Mouse (Mus musculus): ENCODE data around the gene Bst2.

Bst2 gene

DNA sequence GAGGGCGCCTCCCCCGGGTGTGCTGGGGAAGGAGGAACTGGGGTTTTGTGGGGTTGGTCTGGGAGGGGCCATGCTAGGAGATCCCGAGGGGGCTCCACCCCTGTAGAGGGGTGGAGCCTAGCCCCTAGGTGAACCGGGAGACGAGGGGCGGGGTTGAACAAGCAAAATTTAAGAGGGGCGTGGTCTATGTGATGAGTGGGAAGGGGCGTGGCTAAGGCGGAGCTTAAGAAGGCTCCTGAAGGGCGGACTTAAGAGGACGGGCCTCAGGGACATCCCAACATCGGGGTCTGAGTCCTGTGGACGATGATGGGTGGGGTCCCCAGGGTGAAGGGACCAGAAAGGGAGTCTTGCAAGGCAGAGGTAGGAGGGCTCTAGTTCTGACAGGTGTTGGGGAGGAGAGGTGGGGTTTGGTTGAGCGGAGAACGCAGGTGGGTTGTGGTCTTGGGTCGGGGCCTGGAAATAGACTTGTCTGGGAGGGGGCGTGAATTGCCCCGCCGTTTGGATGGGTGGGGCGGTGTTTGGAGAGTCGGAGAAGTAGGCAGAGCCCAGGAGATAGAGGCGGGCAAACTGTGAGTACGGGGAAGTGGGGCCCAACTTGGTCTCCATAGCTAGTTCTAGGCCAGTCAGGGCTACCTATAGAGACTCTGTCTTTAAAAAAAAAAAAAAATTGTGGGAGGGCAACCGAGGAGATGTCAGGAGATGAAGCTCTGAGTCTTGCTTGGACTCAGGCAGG lies 21.9 kb upstream of the Bst2 start:
- peak in 1 of 2 experiments; percentile 41 for DNase-seq

GRCm38 (mm10) chr8:71558071-71558957 lies 21.1 kb upstream of the Bst2 start, which contains the start of gene Tmem221:
Tmem221 (minus strand) TSS chr8:71558871.
- DNase-seq = no peak

GRCm38 (mm10) chr8:71554644-71555043 lies 17.4 kb upstream of the Bst2 start:
- DNase-seq = no peak

DNA sequence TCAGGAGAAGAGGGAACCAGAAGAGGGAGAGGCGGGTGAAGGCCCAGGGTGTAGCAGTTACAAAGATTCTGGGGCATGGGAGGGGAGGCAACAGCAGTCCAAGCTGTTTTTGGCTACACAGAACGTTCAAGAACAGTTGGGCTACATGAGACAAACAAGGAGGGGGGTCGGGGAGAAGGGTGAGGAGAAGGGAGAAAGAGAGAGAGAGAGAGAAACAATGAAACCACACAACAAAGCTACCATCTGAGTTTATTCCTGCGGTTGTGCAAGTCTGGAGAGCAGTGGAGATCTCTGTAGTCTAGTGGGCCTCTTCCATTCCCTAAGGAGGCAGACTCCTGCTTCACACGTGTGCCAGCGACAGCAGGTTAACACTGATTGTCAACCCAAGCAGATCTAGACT lies 16.7 kb upstream of the Bst2 start:
- no peak for DNase-seq

- no peak for DNase-seq
Measured at GRCm38 (mm10) chr8:71552770-71553169, 15.5 kb upstream of the Bst2 start.

- DNase-seq = no peak
Measured at GRCm38 (mm10) chr8:71550754-71551153, 13.5 kb upstream of the Bst2 start.

DNA sequence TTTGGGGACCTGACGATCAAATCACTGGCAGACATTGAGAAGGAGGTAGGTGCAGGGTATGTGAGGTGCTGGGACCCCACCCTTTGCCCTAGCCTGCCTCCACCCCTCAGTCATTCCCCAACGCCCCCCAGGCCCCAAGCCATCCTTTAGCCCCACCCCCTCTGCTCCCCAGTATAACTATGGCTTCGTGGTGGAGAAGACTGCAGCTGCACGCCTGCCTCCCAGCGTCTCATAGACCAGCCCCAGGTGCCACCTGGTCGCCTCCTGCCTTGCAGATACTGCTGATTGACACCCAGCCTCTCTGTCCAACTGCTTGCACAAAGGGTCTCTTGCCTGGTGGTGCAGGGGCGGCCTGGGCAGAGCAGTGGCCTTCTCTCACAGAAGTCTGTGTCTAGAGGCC lies 10.3 kb upstream of the Bst2 start:
- DNase-seq = no peak

DNA sequence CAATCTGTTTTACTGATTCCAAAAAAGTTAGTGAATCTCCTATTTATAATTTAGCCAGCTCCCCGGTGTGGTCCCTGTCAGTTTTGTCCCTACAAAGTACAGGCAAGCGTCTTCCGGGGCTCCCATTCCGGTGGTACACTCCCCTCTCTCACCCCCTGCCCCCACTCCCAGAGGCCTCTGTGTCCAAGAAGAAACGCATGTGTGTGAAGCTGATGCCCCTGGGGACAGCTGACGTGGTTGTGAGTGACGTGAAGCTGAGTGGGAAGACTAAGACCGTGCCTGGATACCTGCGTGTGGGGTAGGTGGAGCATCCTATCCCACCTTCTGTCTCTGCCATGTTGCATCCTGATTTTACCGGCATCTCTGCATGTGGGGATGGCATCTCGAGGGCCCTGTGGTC lies 7.8 kb upstream of the Bst2 start:
- DNase-seq = no peak

DNA sequence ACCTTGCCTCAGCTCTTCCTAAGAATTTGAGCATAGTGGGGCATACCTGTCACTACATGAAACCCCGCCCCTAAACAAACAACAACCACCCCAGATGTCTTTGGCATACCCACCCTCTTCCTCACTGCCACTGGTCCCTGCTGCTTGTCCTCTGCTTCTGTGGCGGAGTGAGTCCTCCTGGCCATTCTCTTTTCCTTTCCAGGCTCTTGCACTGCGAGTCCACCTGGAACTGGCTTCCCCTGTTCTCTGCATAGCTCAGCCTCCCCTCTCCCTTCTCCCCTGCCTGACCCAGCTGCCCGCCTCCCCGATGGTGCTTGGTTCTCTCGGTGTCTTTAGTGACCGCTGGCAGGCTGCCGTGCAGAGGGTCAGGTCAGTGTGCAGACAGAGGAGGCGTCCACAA lies 6.5 kb upstream of the Bst2 start:
- DNase-seq = no peak

DNA sequence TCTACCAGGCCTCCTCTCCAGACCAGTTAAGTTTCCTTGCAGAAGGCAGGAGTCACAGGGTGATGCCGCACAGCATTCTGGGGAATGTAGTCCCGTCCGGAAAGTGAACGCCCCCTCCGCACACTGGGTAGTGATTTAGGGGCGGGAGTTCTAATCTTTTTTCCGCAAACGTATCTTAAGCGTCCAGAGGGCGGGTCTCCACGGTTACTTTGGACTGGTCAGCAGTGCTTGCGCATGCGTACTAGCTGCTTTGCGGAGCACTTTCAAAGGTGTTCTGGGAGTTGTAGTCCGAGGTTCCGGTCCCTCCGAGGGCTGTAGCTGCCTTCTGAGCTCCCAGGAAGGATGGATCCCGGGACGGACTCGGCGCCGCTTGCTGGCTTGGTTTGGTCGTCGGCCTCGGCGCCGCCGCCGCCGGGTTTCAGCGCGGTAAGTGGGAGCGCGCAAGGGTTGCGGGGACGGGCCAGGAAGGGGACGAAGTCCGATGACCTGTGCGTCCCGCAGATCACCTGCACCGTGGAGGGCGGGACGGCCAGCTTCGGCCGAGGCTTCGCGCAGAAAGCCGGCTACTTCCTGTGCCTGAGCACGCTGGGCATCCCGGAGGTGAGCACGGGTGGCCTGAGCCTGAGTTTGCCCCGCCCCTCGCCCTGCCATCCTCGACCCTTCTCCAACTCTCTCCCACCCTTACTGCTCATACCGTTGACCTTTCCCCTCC lies 5.5 kb upstream of the Bst2 start, which contains the start of gene Mvb12a:
TSS of gene Mvb12a (plus strand) at position 291 of the 712 bp plus-strand sequence.
- peak; percentile 93 to 97 for DNase-seq

- DNase-seq = no peak
Measured at GRCm38 (mm10) chr8:71535663-71536062, 1.6 kb downstream of the Bst2 start.

- no peak for DNase-seq
Measured at GRCm38 (mm10) chr8:71534263-71534810, 2.9 kb downstream of the Bst2 start.

GRCm38 (mm10) chr8:71530735-71531467 lies 6.4 kb downstream of the Bst2 start:
- peak; percentile 65 to 80 for DNase-seq

- no peak for DNase-seq
Measured at GRCm38 (mm10) chr8:71528362-71529073, 8.7 kb downstream of the Bst2 start.

GRCm38 (mm10) chr8:71527162-71527870 lies 9.9 kb downstream of the Bst2 start:
- no peak for DNase-seq

DNA sequence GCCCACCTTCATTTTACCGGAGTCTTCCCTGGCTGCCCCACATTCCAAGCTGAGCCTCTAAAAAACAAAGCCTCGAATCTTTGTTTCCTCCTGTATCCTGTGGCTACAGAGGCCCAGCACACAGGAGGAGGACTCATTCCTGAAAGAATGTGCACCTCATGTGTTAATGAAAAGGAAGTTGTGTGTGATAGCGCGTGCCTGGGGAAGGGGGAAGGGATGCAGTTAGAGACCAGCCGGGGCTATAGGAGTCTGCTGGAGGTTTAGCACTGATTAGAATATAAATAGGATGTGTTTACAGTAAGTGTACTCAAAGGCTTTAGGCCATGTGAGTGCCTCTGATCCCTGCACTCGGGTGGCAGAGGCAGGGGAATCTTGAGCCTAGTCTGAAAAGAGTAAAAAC lies 11.0 kb downstream of the Bst2 start:
- no peak for DNase-seq

- no peak for DNase-seq
Measured at GRCm38 (mm10) chr8:71525226-71526050, 11.8 kb downstream of the Bst2 start, which contains the start of gene Ccdc194. Ccdc194 (minus strand) TSS chr8:71525711.

GRCm38 (mm10) chr8:71521634-71522033 lies 15.6 kb downstream of the Bst2 start:
- peak; percentile 92 to 96 for DNase-seq

GRCm38 (mm10) chr8:71519037-71519825 lies 18.0 kb downstream of the Bst2 start:
- peak; percentile 50 to 74 for DNase-seq

Measured in cerebellum, postnatal 25 days (tissue).